Comparison of ENCODE assay signal across 15 mouse cellular contexts in the genomic region with DNA sequence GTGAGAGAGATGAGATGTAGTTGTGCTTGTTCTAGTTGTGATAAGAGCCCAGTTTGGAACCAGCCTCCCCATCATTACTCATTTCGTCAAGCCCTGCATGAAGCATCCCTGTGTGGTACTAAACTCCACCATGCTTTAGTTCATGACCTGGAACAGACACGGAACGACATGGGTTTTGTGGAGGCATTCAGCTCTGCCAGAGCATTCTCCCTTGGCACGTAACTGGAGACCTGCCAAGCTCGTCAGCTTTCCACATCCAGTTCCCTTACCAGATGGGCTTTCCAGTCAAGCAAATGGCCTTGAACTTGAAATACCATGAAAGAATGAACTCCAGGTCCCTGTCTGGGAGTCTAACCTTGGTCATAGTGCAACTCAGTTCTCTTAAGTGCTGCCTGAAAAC.
DNase-seq lines count a peak whose midpoint lies in the region; ATAC-seq and TF ChIP-seq lines count a peak whose summit lies in the region.
"Had no signal": no experiment of that assay in that cellular context is flagged by ENCODE, and none has a peak within 500 bp of the region (broad histone marks: within the 10 kb centered on the region; RNA-seq: fewer than 3 reads in every experiment).

No protein-coding gene starts in this region.

- H3K9me3 ChIP-seq in intestine, embryonic 15.5 days = no peaks in the 10 kb centered on the region
- H3K9me3 ChIP-seq: embryonic facial prominence, embryonic 10.5 days; hindbrain, embryonic 15.5 days; limb, embryonic 12.5 days; midbrain, embryonic 15.5 days had no signal

- TF ChIP-seq POLR2A in kidney, adult 2 months (IDR thresholded peaks at IDR 0.05; ENCODE audit: low read depth, low read length) = no peak
- no peak for TF ChIP-seq POLR2A in brain, embryonic 14.5 days (IDR thresholded peaks at IDR 0.05; ENCODE audit: borderline replicate concordance, extremely low read depth, insufficient read depth, insufficient read length, poor library complexity, severe bottlenecking)

- peak; percentile 64 to 69 for DNase-seq in cerebellum, postnatal 14 days
- DNase-seq in cerebellum, adult 11-12 months = no peak
- DNase-seq in kidney, adult 2 months = peak; percentile 47
- no peak for DNase-seq in kidney, adult 11 months
- DNase-seq in adrenal gland, adult 2 months = peak; percentile 72
- peak; percentile 44 for DNase-seq in brain, embryonic 14.5 days (ENCODE audit: low read depth)
- no peak for DNase-seq in thymus, postnatal 25 days
- DNase-seq: lung, adult 18-20 months; right cerebral cortex, postnatal 25 days; thymus, adult 2 months had no signal

- WGBS in kidney, adult 2 months = 51% methylated on average over 5 of the region's 5 CpGs
- 86% methylated on average over 5 of the region's 5 CpGs for WGBS in intestine, embryonic 15.5 days

- H3K9ac ChIP-seq in intestine, embryonic 15.5 days = no peak overlapping the region
- H3K9ac ChIP-seq: hindbrain, embryonic 15.5 days; limb, embryonic 12.5 days; midbrain, embryonic 15.5 days had no signal

- no peaks in the 10 kb centered on the region for H3K27me3 ChIP-seq in kidney, adult 2 months (replicated peaks; ENCODE audit: control insufficient read depth, insufficient read depth, low read length)
- no peaks in the 10 kb centered on the region for H3K27me3 ChIP-seq in intestine, embryonic 15.5 days (replicated peaks)
- H3K27me3 ChIP-seq: hindbrain, embryonic 15.5 days; limb, embryonic 12.5 days; midbrain, embryonic 15.5 days had no signal

- no peak for TF ChIP-seq CTCF in kidney, adult 2 months (conservative IDR thresholded peaks at IDR 0.05; ENCODE audit: insufficient read depth, insufficient read length, low read depth, low read length)
- no peak for TF ChIP-seq CTCF in brain, embryonic 14.5 days (IDR thresholded peaks at IDR 0.05; ENCODE audit: borderline replicate concordance, extremely low read depth, insufficient read depth, insufficient read length)

- no peak for ATAC-seq in intestine, embryonic 15.5 days
- ATAC-seq: midbrain, embryonic 15.5 days had no signal

- H3K27ac ChIP-seq in kidney, adult 2 months (ENCODE audit: insufficient read depth, low read depth, low read length) = no peak overlapping the region
- H3K27ac ChIP-seq in intestine, embryonic 15.5 days = no peak overlapping the region
- H3K27ac ChIP-seq: embryonic facial prominence, embryonic 10.5 days; hindbrain, embryonic 15.5 days; limb, embryonic 12.5 days; midbrain, embryonic 15.5 days had no signal

- no peak overlapping the region for H3K4me3 ChIP-seq in kidney, adult 2 months (ENCODE audit: insufficient read depth, low read depth, low read length)
- no peak overlapping the region for H3K4me3 ChIP-seq in intestine, embryonic 15.5 days (replicated peaks)
- H3K4me3 ChIP-seq: embryonic facial prominence, embryonic 10.5 days; hindbrain, embryonic 15.5 days; limb, embryonic 12.5 days; midbrain, embryonic 15.5 days had no signal

- no peaks in the 10 kb centered on the region; the same call in 1 of the 2 replicates for H3K4me1 ChIP-seq in kidney, adult 2 months (ENCODE audit: control insufficient read depth, insufficient read depth, low read length)
- no peaks in the 10 kb centered on the region for H3K4me1 ChIP-seq in intestine, embryonic 15.5 days (replicated peaks)
- H3K4me1 ChIP-seq: embryonic facial prominence, embryonic 10.5 days; hindbrain, embryonic 15.5 days; midbrain, embryonic 15.5 days had no signal

- H3K36me3 ChIP-seq in kidney, adult 2 months (ENCODE audit: control insufficient read depth, insufficient read depth, low read length) = no peaks in the 10 kb centered on the region
- H3K36me3 ChIP-seq in intestine, embryonic 15.5 days = no peaks in the 10 kb centered on the region
- H3K36me3 ChIP-seq: embryonic facial prominence, embryonic 10.5 days; hindbrain, embryonic 15.5 days; limb, embryonic 12.5 days; midbrain, embryonic 15.5 days had no signal

- no peak overlapping the region for H3K4me2 ChIP-seq in intestine, embryonic 15.5 days (replicated peaks)
- H3K4me2 ChIP-seq: hindbrain, embryonic 15.5 days; limb, embryonic 12.5 days; midbrain, embryonic 15.5 days had no signal

Comparison
In these comparisons a context has a peak if more than half of its experiments do, and no peak if none do; other contexts are left out.
1. DNase-seq: peak in cerebellum, postnatal 14 days (2 of 2), kidney, adult 2 months (single experiment), adrenal gland, adult 2 months (single experiment) and brain, embryonic 14.5 days (single experiment); none in cerebellum, adult 11-12 months (single experiment), kidney, adult 11 months (single experiment) and thymus, postnatal 25 days (single experiment).